Mouse (Mus musculus): ENCODE measurements around the gene Zc3h12d. TPM values are rescaled to one million over a fixed set of nuclear protein-coding genes. Genes with fewer than 3 reads are reported as not detected.

The Zc3h12d gene
- polyA plus RNA-seq, 1 experiment from 2014 or later = 0.67 TPM

GRCm38 (mm10) chr10:7881971-7882370 lies 49.7 kb downstream of the Zc3h12d start:
- Histone ChIP-seq H3K4me1 (ENCODE audit: control insufficient read depth, insufficient read depth, low read length) (no peaks in the 10 kb centered on the region), H3K27ac (ENCODE audit: low read length) (no peak overlapping the region), H3K27me3 (replicated peaks; ENCODE audit: control insufficient read depth, insufficient read depth, low read length) (no peaks in the 10 kb centered on the region), H3K9ac (ENCODE audit: low read depth, low read length) (no peak overlapping the region), H3K4me2 (ENCODE audit: low read depth, low read length) (no peak overlapping the region), H3K4me3 (ENCODE audit: low read length) (no peak overlapping the region), H3K36me3 (ENCODE audit: control insufficient read depth, insufficient read depth, low read length) (no peaks in the 10 kb centered on the region), H3K9me3 (ENCODE audit: control insufficient read depth, low read length) (no peaks in the 10 kb centered on the region)
- 88% methylated on average over 3 of the region's 3 CpGs for WGBS
- no peak for ATAC-seq

- H3K27me3 ChIP-seq (replicated peaks; ENCODE audit: control insufficient read depth, insufficient read depth, low read length) = no peaks in the 10 kb centered on the region
- H3K27ac ChIP-seq (ENCODE audit: low read length) = no peak overlapping the region
- H3K4me3 ChIP-seq (ENCODE audit: low read length) = no peak overlapping the region
- no peaks in the 10 kb centered on the region for H3K4me1 ChIP-seq (ENCODE audit: control insufficient read depth, insufficient read depth, low read length)
- H3K36me3 ChIP-seq (ENCODE audit: control insufficient read depth, insufficient read depth, low read length) = no peaks in the 10 kb centered on the region
- H3K4me2 ChIP-seq (ENCODE audit: low read depth, low read length) = no peak overlapping the region
- no peak overlapping the region for H3K9ac ChIP-seq (ENCODE audit: low read depth, low read length)
- H3K9me3 ChIP-seq (ENCODE audit: control insufficient read depth, low read length) = no peaks in the 10 kb centered on the region
- 7% methylated on average over 5 of the region's 5 CpGs for WGBS
- peak; percentile 53; the same call in 1 of the 2 replicates for ATAC-seq
These were observed 51.3 kb downstream of the Zc3h12d start for GRCm38 (mm10) chr10:7883524-7883923.

GRCm38 (mm10) chr10:7888256-7888868 lies 56.1 kb downstream of the Zc3h12d start:
- Histone ChIP-seq H3K36me3 (ENCODE audit: control insufficient read depth, insufficient read depth, low read length) (no peaks in the 10 kb centered on the region), H3K4me1 (ENCODE audit: control insufficient read depth, insufficient read depth, low read length) (no peaks in the 10 kb centered on the region), H3K9ac (ENCODE audit: low read depth, low read length) (no peak overlapping the region), H3K4me2 (ENCODE audit: low read depth, low read length) (no peak overlapping the region), H3K27me3 (replicated peaks; ENCODE audit: control insufficient read depth, insufficient read depth, low read length) (no peaks in the 10 kb centered on the region), H3K27ac (ENCODE audit: low read length) (no peak overlapping the region), H3K9me3 (ENCODE audit: control insufficient read depth, low read length) (no peaks in the 10 kb centered on the region), H3K4me3 (ENCODE audit: low read length) (no peak overlapping the region)
- WGBS = 82% methylated on average over 11 of the region's 11 CpGs
- no peak for ATAC-seq

- H3K36me3 ChIP-seq (ENCODE audit: control insufficient read depth, insufficient read depth, low read length) = peaks cover 4% of the 10 kb centered on the region; the same call in 1 of the 2 replicates
- no peak for ATAC-seq
- H3K9me3 ChIP-seq (ENCODE audit: control insufficient read depth, low read length) = no peaks in the 10 kb centered on the region
- no peak overlapping the region for H3K4me3 ChIP-seq (ENCODE audit: low read length)
- no peak overlapping the region for H3K4me2 ChIP-seq (ENCODE audit: low read depth, low read length)
- H3K9ac ChIP-seq (ENCODE audit: low read depth, low read length) = no peak overlapping the region
- H3K4me1 ChIP-seq (ENCODE audit: control insufficient read depth, insufficient read depth, low read length) = no peaks in the 10 kb centered on the region
- no peak overlapping the region for H3K27ac ChIP-seq (ENCODE audit: low read length)
- WGBS = 91% methylated on average over 14 of the region's 14 CpGs
- no peaks in the 10 kb centered on the region for H3K27me3 ChIP-seq (replicated peaks; ENCODE audit: control insufficient read depth, insufficient read depth, low read length)
These were observed 68.7 kb downstream of the Zc3h12d start for GRCm38 (mm10) chr10:7900719-7901627.

GRCm38 (mm10) chr10:7904157-7904556 lies 71.9 kb downstream of the Zc3h12d start:
- Histone ChIP-seq H3K9ac (ENCODE audit: low read depth, low read length) (no peak overlapping the region), H3K4me1 (ENCODE audit: control insufficient read depth, insufficient read depth, low read length) (no peaks in the 10 kb centered on the region), H3K27me3 (replicated peaks; ENCODE audit: control insufficient read depth, insufficient read depth, low read length) (no peaks in the 10 kb centered on the region), H3K4me3 (ENCODE audit: low read length) (no peak overlapping the region), H3K36me3 (ENCODE audit: control insufficient read depth, insufficient read depth, low read length) (peaks cover 18% of the 10 kb centered on the region), H3K4me2 (ENCODE audit: low read depth, low read length) (no peak overlapping the region), H3K9me3 (ENCODE audit: control insufficient read depth, low read length) (no peaks in the 10 kb centered on the region), H3K27ac (ENCODE audit: low read length) (no peak overlapping the region)
- 95% methylated on average over 5 of the region's 5 CpGs for WGBS
- no peak for ATAC-seq

- H3K4me3 ChIP-seq (ENCODE audit: low read length) = no peak overlapping the region
- H3K27ac ChIP-seq (ENCODE audit: low read length) = no peak overlapping the region
- ATAC-seq = no peak
- H3K4me2 ChIP-seq (ENCODE audit: low read depth, low read length) = no peak overlapping the region
- H3K27me3 ChIP-seq (replicated peaks; ENCODE audit: control insufficient read depth, insufficient read depth, low read length) = no peaks in the 10 kb centered on the region
- no peak overlapping the region for H3K9ac ChIP-seq (ENCODE audit: low read depth, low read length)
- no peaks in the 10 kb centered on the region for H3K4me1 ChIP-seq (ENCODE audit: control insufficient read depth, insufficient read depth, low read length)
- peaks cover 18% of the 10 kb centered on the region for H3K36me3 ChIP-seq (ENCODE audit: control insufficient read depth, insufficient read depth, low read length)
- WGBS = 86% methylated on average over 12 of the region's 12 CpGs
- H3K9me3 ChIP-seq (ENCODE audit: control insufficient read depth, low read length) = no peaks in the 10 kb centered on the region
These were observed 74.9 kb downstream of the Zc3h12d start for GRCm38 (mm10) chr10:7907151-7907550.

- ATAC-seq = no peak
- Histone ChIP-seq H3K27ac (ENCODE audit: low read length) (no peak overlapping the region), H3K27me3 (replicated peaks; ENCODE audit: control insufficient read depth, insufficient read depth, low read length) (no peaks in the 10 kb centered on the region), H3K4me2 (ENCODE audit: low read depth, low read length) (no peak overlapping the region), H3K9ac (ENCODE audit: low read depth, low read length) (no peak overlapping the region), H3K4me3 (ENCODE audit: low read length) (no peak overlapping the region), H3K4me1 (ENCODE audit: control insufficient read depth, insufficient read depth, low read length) (no peaks in the 10 kb centered on the region), H3K36me3 (ENCODE audit: control insufficient read depth, insufficient read depth, low read length) (peaks cover 12% of the 10 kb centered on the region; the same call in 1 of the 2 replicates), H3K9me3 (ENCODE audit: control insufficient read depth, low read length) (no peaks in the 10 kb centered on the region)
- WGBS = 70% methylated on average over 10 of the region's 10 CpGs
These were observed 79.0 kb downstream of the Zc3h12d start for GRCm38 (mm10) chr10:7911268-7911667.

Small RNA genes lying within 50 kb of the gene (microRNA-seq; reads per million reads assigned to microRNA genes)
- gene Mir5104 = 3.6 reads per million, percentile 10 among the genes with 10 or more reads in this experiment

Other genes starting within 250 kb of the Zc3h12d start
- 3.1 and 3.7 TPM in 2 replicates for gene Lrp11, start 242.7 kb upstream of the Zc3h12d start, polyA plus RNA-seq (2015; fragmentation: Nextera tagmentation; extraction: Ambion mirVana)
- gene Nup43, start 165.0 kb upstream of the Zc3h12d start, polyA plus RNA-seq (2015; fragmentation: Nextera tagmentation; extraction: Ambion mirVana) = 36.9 and 39.5 TPM in 2 replicates
- gene Pcmt1, start 151.3 kb upstream of the Zc3h12d start, polyA plus RNA-seq (2015; fragmentation: Nextera tagmentation; extraction: Ambion mirVana) = 105 and 112 TPM in 2 replicates
- gene Lats1, start 151.3 kb upstream of the Zc3h12d start, polyA plus RNA-seq (2015; fragmentation: Nextera tagmentation; extraction: Ambion mirVana) = 5.7 and 7.3 TPM in 2 replicates
- gene Katna1, start 106.5 kb upstream of the Zc3h12d start, polyA plus RNA-seq (2015; fragmentation: Nextera tagmentation; extraction: Ambion mirVana) = 54.2 and 60.4 TPM in 2 replicates
- gene Ginm1, start 39.6 kb upstream of the Zc3h12d start, polyA plus RNA-seq (2015; fragmentation: Nextera tagmentation; extraction: Ambion mirVana) = 70.3 and 71.2 TPM in 2 replicates
- 24.9 and 28.1 TPM in 2 replicates for gene Ppil4, start 39.6 kb upstream of the Zc3h12d start, polyA plus RNA-seq (2015; fragmentation: Nextera tagmentation; extraction: Ambion mirVana)
- gene Tab2, start 123.8 kb downstream of the Zc3h12d start, polyA plus RNA-seq (2015; fragmentation: Nextera tagmentation; extraction: Ambion mirVana) = 12.8 and 12.9 TPM in 2 replicates